Mouse (Mus musculus): Measurements from ENCODE around the gene Ciao2a.

Gene Ciao2a

DNA sequence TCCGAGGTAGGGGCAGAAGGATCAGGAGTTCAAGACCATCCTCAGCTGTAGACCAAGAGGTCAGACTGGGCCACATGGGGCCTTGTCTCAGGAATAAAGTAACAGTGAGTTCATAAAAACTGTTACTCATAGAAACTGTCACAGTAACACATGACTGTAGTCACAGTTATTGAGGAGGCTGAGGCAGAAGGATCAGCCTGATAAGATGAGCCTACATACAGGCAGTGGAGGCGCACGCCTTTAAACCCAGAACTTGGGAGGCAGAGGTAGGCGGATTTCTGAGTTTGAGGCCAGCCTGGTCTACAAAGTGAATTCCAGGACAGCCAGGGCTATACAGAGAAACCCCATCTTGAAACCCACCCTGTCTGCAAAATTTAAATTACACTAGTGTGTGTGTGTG is 6.3 kb upstream of the Ciao2a start:
- no peak for DNase-seq (ENCODE audit: extremely low spot score, low spot score)

DNA sequence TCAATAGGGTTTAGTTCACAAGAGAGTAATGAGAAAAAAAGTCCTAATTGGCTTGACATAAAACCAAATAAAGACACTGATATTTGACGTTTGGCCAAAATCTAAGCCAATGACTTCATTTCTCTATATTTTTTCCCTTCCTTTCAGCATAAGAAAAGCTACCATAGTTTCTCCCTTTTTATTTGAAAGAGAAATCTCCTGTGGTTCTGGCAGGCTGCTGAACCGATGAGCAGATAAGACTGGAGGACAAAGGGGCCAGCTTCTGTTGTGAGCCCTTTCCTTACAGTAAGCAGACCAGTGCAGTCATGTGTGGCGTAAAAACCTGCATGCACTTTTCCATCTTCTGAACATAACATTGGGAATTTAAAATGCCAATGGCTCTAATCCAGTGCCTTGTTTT is 5.5 kb upstream of the Ciao2a start:
- no peak for DNase-seq (ENCODE audit: extremely low spot score, low spot score)

DNA sequence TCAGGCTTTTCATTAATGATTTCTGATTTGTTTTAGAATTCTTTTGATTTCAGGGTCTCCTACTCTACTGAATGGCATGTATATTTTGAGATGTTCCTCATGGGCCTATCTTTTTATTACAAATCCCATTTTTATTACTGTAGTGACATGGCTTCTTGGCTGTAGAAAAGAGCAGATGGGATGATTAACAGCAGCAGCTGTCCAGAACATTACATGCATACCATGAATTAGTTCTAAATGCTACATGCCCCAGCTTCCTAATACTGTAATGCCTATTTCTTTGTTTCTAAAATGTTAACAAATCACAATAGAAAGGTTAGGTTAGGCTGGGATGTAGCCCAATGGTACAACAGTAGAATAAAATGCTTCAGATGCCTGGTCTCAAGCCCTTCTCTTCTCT is 5.0 kb upstream of the Ciao2a start:
- no peak for DNase-seq (ENCODE audit: extremely low spot score, low spot score)

DNA sequence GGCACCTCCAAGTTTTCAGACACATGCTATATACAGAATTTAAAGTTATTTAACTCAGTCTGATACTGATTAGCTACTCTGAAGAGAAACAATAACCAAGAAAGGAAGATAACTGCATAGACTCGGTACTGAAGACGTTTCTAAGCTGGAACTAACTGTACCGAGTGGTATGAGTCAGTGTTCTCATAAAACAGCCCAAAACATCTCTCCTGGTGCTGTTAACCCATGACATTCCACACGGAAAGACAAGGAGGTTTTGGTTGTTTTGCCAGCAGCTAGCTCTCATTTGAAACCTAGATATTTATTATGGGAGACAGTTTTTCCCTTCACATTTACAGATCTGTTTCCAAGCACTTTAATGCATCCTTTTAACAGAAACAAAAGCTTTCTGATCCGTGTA is 2.8 kb upstream of the Ciao2a start:
- no peak for DNase-seq (ENCODE audit: extremely low spot score, low spot score)

DNA sequence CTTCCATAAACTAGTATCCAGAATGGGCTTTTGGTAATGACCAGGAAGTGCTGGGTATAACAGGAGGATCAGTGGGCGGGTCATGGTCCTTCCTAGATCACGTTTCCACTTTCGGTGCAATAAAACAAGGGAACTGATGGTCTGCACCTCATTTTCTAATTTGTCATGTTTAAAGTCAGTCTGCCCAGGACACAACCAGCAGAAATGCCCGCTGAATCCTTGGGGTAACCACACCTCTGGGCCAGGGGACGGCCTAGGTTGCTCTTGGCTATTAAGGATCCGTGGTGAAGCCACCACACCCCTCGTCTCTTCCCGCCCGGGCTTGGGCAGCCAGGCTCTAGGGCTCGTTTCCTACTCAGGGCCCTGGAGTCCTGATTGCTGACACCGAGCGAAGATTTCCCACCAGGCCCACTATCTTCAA is 2.3 kb upstream of the Ciao2a start:
- DNase-seq (ENCODE audit: extremely low spot score, low spot score): no peak

DNA sequence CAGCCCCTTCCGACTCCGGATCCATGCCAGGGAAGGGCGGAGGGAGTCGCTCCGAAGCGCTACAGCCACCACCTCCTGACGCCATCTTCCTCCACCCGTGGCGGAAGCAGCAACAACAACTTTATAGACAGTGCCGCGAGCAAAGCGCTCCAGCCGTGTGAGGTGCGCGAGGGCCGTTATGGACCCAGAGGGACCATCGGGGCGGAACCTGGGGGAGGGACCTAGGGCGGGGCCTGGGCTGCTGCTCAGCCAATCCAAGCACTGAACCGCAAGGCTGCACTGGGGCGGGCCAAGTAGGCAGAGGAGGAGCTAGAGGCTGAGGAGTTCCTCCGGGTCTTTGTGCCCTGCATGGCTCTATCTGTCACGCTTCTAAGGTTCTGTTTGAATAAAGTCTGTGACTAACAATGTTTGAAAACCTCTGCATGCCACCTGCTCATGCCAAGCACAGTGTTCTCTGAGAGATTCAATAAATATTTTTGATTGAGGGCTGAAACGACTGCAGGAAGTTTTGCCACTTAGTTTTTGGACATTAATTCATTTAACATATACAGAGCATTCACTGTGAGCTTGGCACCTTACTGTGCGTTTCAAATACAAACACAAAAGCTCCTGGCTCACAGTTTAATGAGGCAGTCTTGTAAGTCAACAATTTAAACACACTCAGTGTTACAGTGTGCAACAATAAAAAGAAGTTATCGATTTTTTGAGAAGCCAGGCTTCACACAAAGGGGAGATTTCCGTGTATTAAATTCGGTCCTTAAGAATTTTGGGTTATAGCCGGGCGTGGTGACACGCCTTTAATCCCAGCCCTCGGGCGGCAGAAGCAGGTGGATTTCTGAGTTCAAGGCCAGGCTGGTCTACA is 1.5 kb upstream of the Ciao2a start:
- DNase-seq (ENCODE audit: extremely low spot score, low spot score): peak; percentile 98

DNA sequence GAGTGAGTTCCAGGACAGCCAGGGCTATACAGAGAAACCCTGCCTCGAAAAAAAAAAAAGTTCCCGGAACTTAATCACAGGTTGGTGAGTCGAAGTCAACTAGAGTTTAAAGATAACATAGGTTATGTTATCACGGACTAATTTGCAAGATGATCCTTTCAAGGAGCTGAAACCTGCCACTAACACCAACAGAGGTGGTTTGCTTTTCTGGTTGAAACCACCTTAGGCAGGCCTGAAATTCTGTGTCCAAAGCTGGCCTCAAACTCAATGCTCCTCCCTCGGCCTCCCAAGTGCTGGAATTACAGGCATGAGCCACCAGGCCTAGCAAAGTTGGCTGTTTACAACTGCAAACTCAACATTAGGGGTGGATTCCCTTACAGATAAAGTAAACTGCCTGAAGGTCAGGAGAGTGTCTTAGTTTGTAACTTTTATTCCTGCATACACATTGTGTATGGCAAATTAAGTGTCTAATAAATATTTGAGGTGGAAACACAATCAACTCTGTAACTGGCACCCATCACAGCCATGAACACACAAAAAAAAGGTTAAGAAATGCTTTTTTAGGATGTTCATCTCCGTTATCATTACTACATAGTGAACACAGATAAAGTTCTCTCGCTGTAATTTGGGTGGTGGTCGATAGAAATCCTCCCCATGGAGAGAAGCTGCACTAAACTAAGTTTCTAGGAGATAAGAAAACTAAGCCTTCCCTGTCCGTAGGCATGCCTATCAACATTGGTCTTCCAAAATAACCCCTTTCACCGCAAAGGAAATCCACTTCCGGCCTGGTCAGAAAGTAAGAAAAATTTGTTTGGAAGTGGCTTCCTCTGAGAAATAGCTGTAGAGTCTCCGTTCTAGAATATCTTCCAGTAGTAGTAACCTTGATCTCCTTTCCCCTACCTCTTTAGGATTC is 612 bp upstream of the Ciao2a start:
- DNase-seq (ENCODE audit: extremely low spot score, low spot score): peak; percentile 21

DNA sequence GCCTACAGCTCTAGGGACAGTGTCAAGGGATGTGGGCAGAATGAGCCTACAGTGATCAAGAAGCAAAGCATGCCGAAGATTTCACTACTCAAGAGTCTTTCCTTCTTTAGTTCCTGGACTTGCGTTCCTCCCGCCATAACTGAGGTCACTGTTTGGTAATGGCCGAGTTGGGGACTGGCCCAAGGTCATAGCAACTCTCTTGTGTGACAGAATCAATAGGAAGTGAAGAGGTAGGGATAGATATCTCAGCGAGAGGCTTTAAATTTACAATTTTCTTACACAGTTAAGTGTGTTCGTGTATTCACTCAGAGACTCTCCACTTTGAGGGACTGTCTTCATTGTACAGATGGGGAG is 759 bp downstream of the Ciao2a start:
- DNase-seq (ENCODE audit: extremely low spot score, low spot score): no peak

DNA sequence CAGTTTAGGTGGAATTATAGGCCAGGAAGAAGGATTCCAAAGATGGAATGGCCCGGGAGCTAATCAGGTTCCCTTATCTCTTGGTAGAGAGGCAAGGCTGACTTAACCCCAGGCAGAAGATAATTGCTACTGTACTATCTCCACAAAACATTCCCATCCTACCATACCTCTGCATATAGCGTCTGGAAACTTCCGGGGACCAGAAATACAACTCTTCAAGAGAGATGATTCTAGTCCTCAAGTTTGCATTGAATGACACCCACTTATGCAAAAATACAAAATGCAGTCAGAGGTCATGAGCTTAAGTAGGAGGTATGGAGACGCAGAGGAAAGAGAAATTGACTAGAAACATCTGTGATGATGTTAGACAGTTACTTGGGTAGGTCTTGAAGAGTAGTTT is 1.5 kb downstream of the Ciao2a start:
- DNase-seq (ENCODE audit: extremely low spot score, low spot score): no peak

DNA sequence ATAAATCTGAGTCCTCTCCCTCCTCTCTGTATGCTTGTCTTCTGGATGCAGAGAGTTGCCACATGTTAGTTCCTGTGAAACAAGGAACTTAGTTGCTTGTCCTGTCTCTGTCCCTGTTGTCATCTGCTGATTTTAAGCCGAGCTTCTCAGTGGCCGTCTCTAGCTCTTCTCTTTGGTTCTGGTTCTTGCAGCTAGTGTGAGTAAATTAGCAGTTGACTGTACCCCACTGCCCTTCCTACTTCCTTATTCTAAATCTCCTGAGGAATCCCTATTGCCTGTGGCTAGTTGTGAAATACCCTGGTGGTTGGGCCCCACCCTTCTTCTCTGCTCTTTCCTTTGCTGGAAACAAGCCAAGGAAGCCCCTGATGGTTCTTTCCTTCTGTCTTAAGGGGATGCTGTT is 5.1 kb downstream of the Ciao2a start:
- DNase-seq (ENCODE audit: extremely low spot score, low spot score): no peak

DNA sequence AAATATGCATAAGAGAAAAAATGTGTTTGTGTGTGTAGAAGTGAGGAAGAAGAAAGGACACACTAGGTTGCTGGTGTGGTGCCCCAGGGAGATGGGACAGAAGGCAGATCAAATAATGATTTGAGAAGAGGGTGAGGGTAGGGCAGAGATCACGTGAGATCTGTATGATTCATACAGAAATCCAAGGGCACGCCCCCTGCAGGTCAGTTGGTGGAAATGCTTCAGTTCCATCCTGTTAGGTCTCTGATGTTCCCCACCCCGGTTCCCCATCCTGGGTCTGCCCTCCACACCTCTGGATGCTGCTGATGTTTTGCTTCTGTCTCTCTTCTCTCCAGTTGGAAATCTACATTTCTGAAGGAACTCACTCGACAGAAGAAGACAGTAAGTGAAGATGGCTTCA is 9.6 kb downstream of the Ciao2a start:
- no peak for DNase-seq (ENCODE audit: extremely low spot score, low spot score)

DNA sequence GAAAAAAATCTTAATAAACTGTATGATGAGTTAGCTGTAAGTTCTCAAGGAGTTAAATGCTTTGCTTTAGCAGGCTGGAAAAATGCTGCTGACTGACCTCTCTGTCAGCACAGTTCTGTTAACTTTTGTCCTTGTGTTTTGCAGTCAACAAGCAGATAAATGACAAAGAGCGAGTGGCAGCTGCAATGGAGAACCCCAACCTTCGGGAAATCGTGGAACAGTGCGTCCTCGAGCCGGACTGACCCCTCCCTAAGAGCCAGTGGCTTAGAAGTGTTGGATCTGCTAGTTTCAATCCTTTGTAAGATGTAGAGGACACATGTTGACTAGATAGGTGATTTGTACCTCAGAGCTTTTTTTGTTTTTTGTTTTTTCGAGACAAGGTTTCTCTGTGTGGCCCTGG is 11.8 kb downstream of the Ciao2a start:
- no peak for DNase-seq (ENCODE audit: extremely low spot score, low spot score)

DNA sequence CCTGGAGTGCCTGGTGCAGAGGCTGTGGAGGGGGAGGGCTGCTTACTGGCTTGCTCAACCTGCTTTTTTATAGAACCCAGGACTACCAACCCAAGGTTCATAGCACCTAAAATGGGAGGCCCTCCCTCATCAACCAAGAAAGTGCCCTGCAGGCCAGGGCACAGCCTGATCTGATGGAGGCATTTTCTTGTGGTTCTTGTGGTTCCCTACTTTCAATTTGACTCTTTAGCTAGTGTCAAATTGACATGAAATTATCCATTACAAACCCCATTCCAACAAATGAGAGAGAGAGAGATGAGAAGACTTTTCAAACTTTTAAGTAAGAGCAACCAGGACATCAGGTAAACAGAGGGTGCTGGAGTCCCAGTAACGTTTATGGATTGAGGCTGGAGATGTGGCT is 15.9 kb downstream of the Ciao2a start:
- no peak for DNase-seq (ENCODE audit: extremely low spot score, low spot score)

DNA sequence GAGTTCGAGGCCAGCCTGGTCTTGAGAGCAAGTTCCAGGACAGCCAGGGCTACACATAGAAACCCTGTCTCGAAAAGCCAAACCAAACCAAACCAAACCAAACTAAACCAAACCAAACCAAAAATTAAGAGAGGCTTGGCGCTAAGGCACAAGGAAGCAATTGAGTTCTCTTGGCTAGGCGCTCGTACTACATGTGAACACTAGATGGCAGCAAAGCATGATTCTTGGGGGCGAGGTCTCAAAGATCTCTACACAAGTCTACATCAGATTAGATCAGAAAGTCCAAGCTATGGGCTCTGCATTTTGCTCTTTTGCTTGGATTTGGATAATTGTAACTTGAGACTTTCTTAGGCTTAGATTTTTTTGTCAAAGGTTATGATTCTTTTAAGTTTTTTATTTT is 17.8 kb downstream of the Ciao2a start:
- peak; percentile 71 for DNase-seq (ENCODE audit: extremely low spot score, low spot score)

DNA sequence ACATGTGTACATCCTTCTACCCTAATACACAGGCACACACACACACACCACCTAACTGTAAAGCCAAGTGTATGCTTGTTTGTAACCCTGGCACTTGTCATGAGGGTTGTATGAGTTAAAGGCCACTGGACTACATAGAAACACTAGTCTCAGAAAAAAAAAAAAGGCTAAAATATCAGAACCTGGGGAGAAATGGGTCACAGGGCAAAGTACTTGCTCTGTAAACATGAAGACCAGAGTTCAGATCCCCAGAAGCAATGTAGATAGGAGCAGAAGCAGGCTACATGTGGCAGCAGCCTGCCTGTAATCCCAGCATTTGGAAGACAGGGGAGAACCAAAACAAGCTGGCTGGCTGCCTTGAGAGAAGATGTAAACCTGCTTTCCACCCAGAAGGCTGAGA is 19.7 kb downstream of the Ciao2a start:
- DNase-seq (ENCODE audit: extremely low spot score, low spot score): no peak

DNA sequence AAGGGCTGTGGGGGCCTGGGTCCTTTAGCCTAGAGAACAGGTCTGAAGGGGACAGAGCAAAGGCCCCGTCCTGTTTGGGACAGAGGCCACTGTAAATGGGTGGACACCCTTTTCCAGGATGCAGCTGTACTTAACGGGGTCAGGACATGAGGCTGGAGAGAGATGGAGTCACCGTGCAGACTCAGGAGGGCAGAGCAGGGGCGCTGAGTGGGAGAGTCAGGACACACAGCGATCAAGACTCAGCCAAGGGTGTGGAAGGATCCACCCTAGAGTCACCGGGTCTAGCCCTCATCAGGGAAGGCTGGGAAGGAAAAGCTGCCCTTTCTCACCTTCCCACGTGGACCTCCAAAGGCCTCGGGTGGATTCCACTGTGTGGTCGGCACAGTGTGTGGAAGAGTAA is 25.6 kb downstream of the Ciao2a start:
- no peak for DNase-seq (ENCODE audit: extremely low spot score, low spot score)

DNA sequence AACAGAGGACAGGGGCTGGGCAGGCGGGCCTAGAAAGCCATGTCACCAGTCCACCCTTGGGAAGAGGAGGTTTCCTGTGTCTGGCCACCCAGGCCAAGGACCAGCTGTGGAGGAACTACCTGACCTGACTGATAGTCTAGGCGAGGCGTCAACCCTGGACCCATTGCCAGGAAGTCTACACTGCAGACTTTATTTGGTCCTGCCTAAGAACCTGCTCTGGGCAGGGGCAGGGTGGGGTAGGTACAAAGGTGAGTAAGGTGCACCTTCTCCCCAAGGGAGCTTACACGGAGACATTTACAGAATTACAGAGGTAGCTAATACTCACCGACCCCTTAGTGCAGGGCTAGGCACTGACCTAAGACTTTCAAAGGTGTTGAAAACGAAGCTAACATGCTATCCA is 27.2 kb downstream of the Ciao2a start:
- DNase-seq (ENCODE audit: extremely low spot score, low spot score): no peak

DNA sequence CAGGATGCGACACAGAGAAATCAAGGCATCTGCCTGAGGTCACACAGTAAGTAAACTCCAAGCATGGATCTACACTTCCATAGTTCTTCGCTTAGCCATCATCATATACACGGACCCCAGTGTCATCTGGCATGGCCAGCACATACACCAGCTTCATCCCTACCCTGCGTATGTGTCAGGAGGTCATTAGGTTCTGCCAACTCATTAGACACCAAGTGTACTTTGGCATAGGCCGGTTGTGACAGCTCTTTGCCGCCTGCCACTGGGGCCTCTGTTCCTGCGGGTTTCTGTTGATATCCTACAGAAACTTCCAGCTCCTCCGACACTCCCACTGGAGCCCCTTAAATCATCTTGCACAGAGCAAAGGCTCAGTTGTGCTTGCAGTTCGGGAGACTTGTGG is 27.6 kb downstream of the Ciao2a start:
- DNase-seq (ENCODE audit: extremely low spot score, low spot score): no peak

DNA sequence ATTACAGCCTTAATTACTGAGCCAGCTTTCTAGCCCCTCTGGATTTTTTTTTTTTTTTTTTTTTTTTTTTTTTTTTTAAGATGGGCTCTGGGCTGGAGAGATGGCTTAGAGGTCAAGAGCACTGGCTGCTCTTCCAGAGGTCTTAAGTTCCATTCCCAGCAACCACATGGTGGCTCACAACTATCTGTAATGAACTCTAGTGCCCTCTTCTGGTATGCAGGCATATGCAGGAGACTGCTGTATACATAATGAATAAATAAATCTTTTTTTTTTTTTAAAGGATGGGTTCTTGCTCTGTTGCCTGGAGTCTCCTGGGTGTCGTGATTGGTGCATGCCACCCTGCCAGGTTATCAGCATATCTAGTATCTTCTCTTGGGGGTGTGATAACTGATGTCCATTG is 29.1 kb downstream of the Ciao2a start:
- no peak for DNase-seq (ENCODE audit: extremely low spot score, low spot score)

DNA sequence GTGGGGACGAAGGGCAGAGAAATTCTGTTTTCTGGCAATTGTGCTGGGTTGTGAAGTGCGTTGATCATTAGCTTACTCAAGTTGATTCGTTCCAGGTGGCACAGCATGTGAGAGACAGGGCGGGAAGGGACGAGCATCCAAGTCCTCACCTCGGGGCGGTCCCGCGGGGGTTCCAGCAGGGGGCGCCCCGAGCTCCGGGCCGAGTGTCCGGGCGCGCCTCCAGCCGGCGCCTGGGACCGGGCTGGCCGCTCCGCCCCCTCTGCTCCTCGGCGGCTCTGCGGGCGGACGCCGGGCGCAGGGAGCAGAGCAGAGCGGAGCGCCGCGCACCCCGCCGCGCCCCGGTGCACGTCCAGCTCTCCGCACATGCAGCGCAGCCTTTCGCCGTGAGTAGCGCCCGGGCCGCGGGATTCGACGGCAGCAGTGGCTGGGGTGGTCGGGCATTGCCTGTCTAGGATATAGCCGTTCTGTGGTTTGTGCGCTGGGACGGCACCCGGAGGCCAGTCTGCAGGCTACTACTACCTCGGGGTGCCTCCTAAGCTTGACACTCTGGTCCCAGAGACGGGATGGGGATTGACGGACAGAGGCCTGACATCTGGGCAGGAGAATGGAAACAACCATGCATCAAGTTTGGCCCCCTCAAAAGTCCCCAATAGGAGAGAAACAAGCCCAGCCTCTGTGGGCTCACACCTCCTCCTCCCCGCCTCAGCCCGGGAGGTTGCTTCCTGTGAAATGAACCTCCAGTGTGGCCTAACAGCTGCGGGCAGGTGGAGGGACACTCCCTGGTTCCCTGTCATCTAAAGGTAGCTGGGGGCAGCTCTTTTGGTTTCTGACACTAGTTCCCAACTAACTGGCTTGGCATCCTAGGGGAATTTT is 31.8 kb downstream of the Ciao2a start, which contains the start of gene Dapk2:
Gene Dapk2, plus strand, starts transcription at position 266 of the 873 bp plus-strand sequence.
- peak; percentile 81 for DNase-seq (ENCODE audit: extremely low spot score, low spot score)

DNA sequence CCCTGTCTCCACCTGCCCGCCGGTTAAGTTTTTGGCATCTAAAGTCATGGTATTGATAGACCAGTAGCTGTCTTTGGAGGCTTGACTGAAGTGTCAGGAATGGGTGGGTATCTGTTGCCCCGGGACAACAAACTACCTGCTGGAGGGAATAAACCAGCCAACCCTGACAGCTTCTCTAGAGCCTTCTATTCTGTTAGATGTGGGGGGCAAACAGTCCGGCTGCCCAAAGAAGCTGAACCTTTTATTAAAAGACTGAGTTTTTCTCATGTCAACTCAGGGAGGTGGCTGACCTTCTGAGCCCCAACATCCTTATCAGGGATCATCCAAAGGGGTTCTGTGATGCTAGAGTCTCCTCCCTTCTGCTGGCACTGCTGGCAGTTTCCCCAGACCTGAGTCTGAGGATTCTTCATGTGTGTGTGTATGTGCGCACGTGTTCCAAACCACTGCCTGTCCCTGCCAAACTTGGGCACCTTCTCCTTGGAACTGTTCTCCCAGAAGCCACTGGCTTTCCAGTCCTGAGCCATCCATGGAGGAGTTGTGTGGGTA is 32.5 kb downstream of the Ciao2a start:
- DNase-seq (ENCODE audit: extremely low spot score, low spot score): no peak
